Mouse (Mus musculus): Measurements from ENCODE around the gene Sntb2. TPM values are rescaled to one million over a fixed set of nuclear protein-coding genes. Genes with fewer than 3 reads are reported as not detected.

Sntb2 gene
- polyA plus RNA-seq, 2 experiments = 13.9 to 20.7 TPM

DNA sequence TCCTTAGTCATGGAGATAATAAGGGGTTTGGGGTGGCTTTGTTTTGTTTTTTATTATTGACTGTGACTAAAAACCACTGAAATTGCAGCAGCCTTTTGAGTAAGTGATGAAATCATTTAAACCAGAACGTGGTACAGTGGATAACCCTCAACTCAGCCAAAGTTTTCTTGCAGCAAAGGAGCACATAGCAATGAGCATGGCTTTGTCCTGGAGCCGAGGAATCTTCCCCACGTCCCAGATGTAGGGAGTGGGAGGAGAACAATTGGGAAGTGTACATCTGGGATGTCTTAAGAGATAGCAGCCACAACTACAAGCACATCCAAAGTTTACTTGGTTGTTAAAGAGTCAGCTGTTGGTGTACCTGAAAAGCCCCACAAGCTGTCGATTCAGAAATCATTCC is 61.9 kb downstream of the Sntb2 start:
- DNase-seq (ENCODE audit: low spot score) = no peak
- no peak for TF ChIP-seq POLR2A (IDR thresholded peaks at IDR 0.05; ENCODE audit: borderline replicate concordance, extremely low read depth, insufficient read depth, insufficient read length)
- Histone ChIP-seq H3K4me1 (ENCODE audit: control insufficient read depth, insufficient read depth, low read length) (no peaks in the 10 kb centered on the region), H3K9me3 (ENCODE audit: control insufficient read depth, low read length) (no peaks in the 10 kb centered on the region), H3K27me3 (ENCODE audit: control insufficient read depth, insufficient read depth, low read length) (no peaks in the 10 kb centered on the region), H3K27ac (replicated peaks; ENCODE audit: low read depth, low read length) (no peak overlapping the region), H3K4me2 (replicated peaks; ENCODE audit: low read depth, low read length, severe bottlenecking) (no peak overlapping the region), H3K4me3 (replicated peaks; ENCODE audit: low read length) (no peak overlapping the region), H3K9ac (ENCODE audit: low read depth, low read length, severe bottlenecking) (no peak overlapping the region), H3K36me3 (ENCODE audit: control insufficient read depth, insufficient read depth, low read length) (peaks cover 27% of the 10 kb centered on the region)
- WGBS = 79% methylated on average over 4 of the region's 4 CpGs
- no peak for ATAC-seq (ENCODE audit: low FRiP score, low read depth)

DNA sequence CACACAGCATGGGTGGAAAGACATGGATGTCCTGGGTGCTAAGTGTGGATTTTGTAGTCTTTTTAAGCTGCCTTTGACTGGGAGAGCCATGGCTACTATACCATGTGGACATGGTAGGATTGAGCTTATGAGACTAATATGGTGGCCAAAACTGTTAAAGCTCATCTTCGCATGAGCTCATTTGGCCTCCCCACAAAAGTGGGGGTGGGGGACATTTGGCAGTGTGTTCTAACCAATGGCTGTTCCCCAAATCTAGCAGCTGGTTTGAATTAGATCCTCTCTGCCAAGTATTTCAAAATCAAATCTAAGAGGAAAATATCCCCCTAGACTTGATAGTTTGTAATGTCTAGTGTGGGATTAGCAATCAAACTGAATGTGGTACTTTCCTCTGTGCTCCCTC is 63.5 kb downstream of the Sntb2 start:
- H3K4me3 ChIP-seq (replicated peaks; ENCODE audit: low read length) = no peak overlapping the region
- WGBS = 50% methylated on average over 1 of the region's 1 CpGs
- peak; percentile 82 for DNase-seq (ENCODE audit: low spot score)
- H3K4me1 ChIP-seq (ENCODE audit: control insufficient read depth, insufficient read depth, low read length) = no peaks in the 10 kb centered on the region
- H3K27ac ChIP-seq (replicated peaks; ENCODE audit: low read depth, low read length) = no peak overlapping the region
- no peaks in the 10 kb centered on the region for H3K27me3 ChIP-seq (ENCODE audit: control insufficient read depth, insufficient read depth, low read length)
- peaks cover 27% of the 10 kb centered on the region for H3K36me3 ChIP-seq (ENCODE audit: control insufficient read depth, insufficient read depth, low read length)
- no peaks in the 10 kb centered on the region for H3K9me3 ChIP-seq (ENCODE audit: control insufficient read depth, low read length)
- no peak overlapping the region for H3K9ac ChIP-seq (ENCODE audit: low read depth, low read length, severe bottlenecking)
- ATAC-seq (ENCODE audit: low FRiP score, low read depth) = peak; percentile 52; the same call in 1 of the 2 replicates
- TF ChIP-seq POLR2A (IDR thresholded peaks at IDR 0.05; ENCODE audit: borderline replicate concordance, extremely low read depth, insufficient read depth, insufficient read length) = no peak
- H3K4me2 ChIP-seq (replicated peaks; ENCODE audit: low read depth, low read length, severe bottlenecking) = no peak overlapping the region

DNA sequence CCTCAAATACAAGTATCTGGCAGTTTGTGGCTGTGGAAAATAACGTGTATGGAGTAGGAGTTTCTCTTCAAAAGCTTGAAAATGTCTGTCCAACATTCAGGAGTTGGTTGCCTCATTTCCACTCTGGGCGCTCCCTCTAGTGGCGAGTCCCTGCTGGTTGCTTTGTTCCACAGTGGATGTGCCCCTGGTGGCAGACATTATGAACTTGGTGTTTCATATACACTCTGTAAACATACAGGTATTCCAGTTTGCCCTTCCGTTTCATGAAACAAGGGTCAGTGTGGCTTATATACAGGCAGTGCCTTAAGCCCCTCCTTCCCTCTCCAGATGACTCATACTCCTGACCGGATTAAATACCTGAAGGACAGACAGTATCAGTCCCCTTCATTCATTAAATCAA is 67.0 kb downstream of the Sntb2 start:
- Histone ChIP-seq H3K9ac (ENCODE audit: low read depth, low read length, severe bottlenecking) (no peak overlapping the region), H3K27me3 (ENCODE audit: control insufficient read depth, insufficient read depth, low read length) (no peaks in the 10 kb centered on the region), H3K36me3 (ENCODE audit: control insufficient read depth, insufficient read depth, low read length) (peaks cover 25% of the 10 kb centered on the region), H3K27ac (replicated peaks; ENCODE audit: low read depth, low read length) (no peak overlapping the region), H3K4me3 (replicated peaks; ENCODE audit: low read length) (no peak overlapping the region), H3K9me3 (ENCODE audit: control insufficient read depth, low read length) (no peaks in the 10 kb centered on the region), H3K4me1 (ENCODE audit: control insufficient read depth, insufficient read depth, low read length) (no peaks in the 10 kb centered on the region), H3K4me2 (replicated peaks; ENCODE audit: low read depth, low read length, severe bottlenecking) (no peak overlapping the region)
- peak; percentile 87 for DNase-seq (ENCODE audit: low spot score)
- 39% methylated on average over 5 of the region's 5 CpGs for WGBS
- ATAC-seq (ENCODE audit: low FRiP score, low read depth) = peak; percentile 81
- peak; percentile 15; the same call in 1 of the 2 replicates for TF ChIP-seq POLR2A (IDR thresholded peaks at IDR 0.05; ENCODE audit: borderline replicate concordance, extremely low read depth, insufficient read depth, insufficient read length)

DNA sequence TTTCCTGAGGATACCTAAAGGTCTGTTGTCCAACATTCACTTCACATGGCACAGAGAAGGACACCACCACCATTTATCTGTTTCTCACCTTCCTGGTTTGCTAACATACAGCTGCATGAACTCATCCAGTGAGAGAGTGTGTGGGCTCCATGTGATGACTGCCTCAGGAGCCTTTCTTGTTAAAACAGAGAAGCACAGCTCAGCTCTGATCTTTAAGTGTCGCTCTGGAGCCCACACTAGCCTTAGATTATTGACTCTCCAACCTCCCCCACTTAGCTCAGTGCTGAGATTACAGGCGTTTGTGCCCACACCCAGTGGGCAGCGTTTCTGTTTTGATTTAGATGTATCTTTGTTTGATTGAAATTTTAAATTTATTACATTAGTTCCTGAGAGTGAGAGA is 72.2 kb downstream of the Sntb2 start:
- peaks cover 64% of the 10 kb centered on the region for H3K36me3 ChIP-seq (ENCODE audit: control insufficient read depth, insufficient read depth, low read length)
- no peak overlapping the region for H3K9ac ChIP-seq (ENCODE audit: low read depth, low read length, severe bottlenecking)
- no peaks in the 10 kb centered on the region for H3K27me3 ChIP-seq (ENCODE audit: control insufficient read depth, insufficient read depth, low read length)
- no peaks in the 10 kb centered on the region for H3K4me1 ChIP-seq (ENCODE audit: control insufficient read depth, insufficient read depth, low read length)
- no peak for ATAC-seq (ENCODE audit: low FRiP score, low read depth)
- DNase-seq (ENCODE audit: low spot score) = no peak
- H3K4me2 ChIP-seq (replicated peaks; ENCODE audit: low read depth, low read length, severe bottlenecking) = no peak overlapping the region
- no peak overlapping the region for H3K27ac ChIP-seq (replicated peaks; ENCODE audit: low read depth, low read length)
- 90% methylated on average over 3 of the region's 3 CpGs for WGBS
- no peaks in the 10 kb centered on the region for H3K9me3 ChIP-seq (ENCODE audit: control insufficient read depth, low read length)
- no peak overlapping the region for H3K4me3 ChIP-seq (replicated peaks; ENCODE audit: low read length)
- no peak for TF ChIP-seq POLR2A (IDR thresholded peaks at IDR 0.05; ENCODE audit: borderline replicate concordance, extremely low read depth, insufficient read depth, insufficient read length)

DNA sequence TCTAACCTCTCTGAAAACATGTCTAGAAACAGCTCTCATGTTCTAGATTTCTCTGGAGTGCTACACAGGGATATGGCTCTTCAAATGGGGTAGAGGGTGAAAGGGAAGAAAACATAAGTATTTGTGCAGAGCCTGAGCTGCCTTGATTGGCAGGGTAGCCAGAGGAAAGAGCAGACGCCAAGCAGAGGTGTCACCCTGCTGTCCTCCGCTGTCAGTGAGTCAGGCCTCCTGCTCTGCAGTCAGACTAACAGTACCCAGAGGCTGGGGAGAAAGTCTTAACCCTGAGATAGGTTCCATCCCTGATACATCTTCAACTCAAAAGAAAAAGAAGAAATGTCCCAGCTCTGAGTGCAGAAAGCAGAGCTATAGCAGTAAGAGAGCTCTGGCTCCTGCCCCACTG is 77.1 kb downstream of the Sntb2 start:
- Histone ChIP-seq H3K4me1 (ENCODE audit: control insufficient read depth, insufficient read depth, low read length) (no peaks in the 10 kb centered on the region), H3K4me3 (replicated peaks; ENCODE audit: low read length) (no peak overlapping the region), H3K4me2 (replicated peaks; ENCODE audit: low read depth, low read length, severe bottlenecking) (no peak overlapping the region), H3K9ac (ENCODE audit: low read depth, low read length, severe bottlenecking) (no peak overlapping the region), H3K9me3 (ENCODE audit: control insufficient read depth, low read length) (no peaks in the 10 kb centered on the region), H3K27me3 (ENCODE audit: control insufficient read depth, insufficient read depth, low read length) (no peaks in the 10 kb centered on the region), H3K27ac (replicated peaks; ENCODE audit: low read depth, low read length) (no peak overlapping the region), H3K36me3 (ENCODE audit: control insufficient read depth, insufficient read depth, low read length) (peaks cover 40% of the 10 kb centered on the region)
- no peak for ATAC-seq (ENCODE audit: low FRiP score, low read depth)
- TF ChIP-seq POLR2A (IDR thresholded peaks at IDR 0.05; ENCODE audit: borderline replicate concordance, extremely low read depth, insufficient read depth, insufficient read length) = no peak
- no peak for DNase-seq (ENCODE audit: low spot score)
- 82% methylated on average over 2 of the region's 2 CpGs for WGBS

DNA sequence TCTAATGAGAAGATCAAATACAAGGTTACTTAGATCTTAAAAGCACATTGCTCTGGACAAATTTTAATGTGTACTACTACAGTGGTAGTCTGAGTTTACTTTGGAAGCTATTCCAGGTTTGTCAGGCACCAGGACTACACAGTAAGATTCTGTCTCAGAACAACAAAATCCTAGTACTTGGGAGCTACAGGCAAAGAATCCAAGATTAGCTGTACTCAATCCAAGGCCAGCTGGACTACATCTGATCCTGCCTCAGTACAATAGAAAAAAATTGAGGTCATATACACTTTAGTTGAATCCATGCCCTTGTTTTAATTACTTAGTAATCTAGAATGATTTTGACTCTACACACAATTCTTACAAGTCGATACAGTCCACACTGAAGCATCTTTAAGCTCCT is 79.4 kb downstream of the Sntb2 start:
- Histone ChIP-seq H3K27me3 (ENCODE audit: control insufficient read depth, insufficient read depth, low read length) (no peaks in the 10 kb centered on the region), H3K9ac (ENCODE audit: low read depth, low read length, severe bottlenecking) (no peak overlapping the region), H3K4me1 (ENCODE audit: control insufficient read depth, insufficient read depth, low read length) (no peaks in the 10 kb centered on the region), H3K9me3 (ENCODE audit: control insufficient read depth, low read length) (no peaks in the 10 kb centered on the region), H3K36me3 (ENCODE audit: control insufficient read depth, insufficient read depth, low read length) (peaks cover 30% of the 10 kb centered on the region), H3K27ac (replicated peaks; ENCODE audit: low read depth, low read length) (no peak overlapping the region), H3K4me3 (replicated peaks; ENCODE audit: low read length) (no peak overlapping the region), H3K4me2 (replicated peaks; ENCODE audit: low read depth, low read length, severe bottlenecking) (no peak overlapping the region)
- TF ChIP-seq POLR2A (IDR thresholded peaks at IDR 0.05; ENCODE audit: borderline replicate concordance, extremely low read depth, insufficient read depth, insufficient read length) = no peak
- DNase-seq (ENCODE audit: low spot score) (no peak), ATAC-seq (ENCODE audit: low FRiP score, low read depth) (no peak)
- WGBS = 100% methylated on average over 1 of the region's 1 CpGs
